Mouse (Mus musculus) intestine, postnatal 0 days (tissue): Measurements from ENCODE around the gene Hoxd1. TPM values are rescaled to one million over a fixed set of nuclear protein-coding genes. Genes with fewer than 3 reads are reported as not detected.

Experiments used
- ATAC-seq: fragments of 200-750 bp; cut with Nextera tagmentation; 2 replicates; pipeline ENCODE4 v1.8.0; 2017; ENCODE audit warnings: mild to moderate bottlenecking, moderate TSS enrichment, moderate library complexity
- H3K27ac ChIP-seq: fragments of 300-500 bp; sonication (generic); 2 replicates; pipeline ENCODE4 v1.5.1; 2014; ENCODE audit warnings: mild to moderate bottlenecking, low read depth, low read length, moderate library complexity
- H3K27me3 ChIP-seq: fragments of 300-500 bp; sonication (generic); replicated peaks from 2 replicates; pipeline ENCODE4 v1.6.1; 2014; ENCODE audit warnings: low read length, mixed read lengths; ENCODE audit not compliant: control insufficient read depth, insufficient read depth
- H3K36me3 ChIP-seq: fragments of 300-500 bp; sonication (generic); 2 replicates; pipeline ENCODE4 v1.6.1; 2014; ENCODE audit warnings: mild to moderate bottlenecking, moderate library complexity; ENCODE audit not compliant: control insufficient read depth, insufficient read depth
- H3K4me1 ChIP-seq: fragments of 300-500 bp; sonication (generic); replicated peaks from 2 replicates; pipeline ENCODE4 v1.6.1; 2014; ENCODE audit warnings: antibody characterized with exemption, low read length, mixed read lengths; ENCODE audit not compliant: control insufficient read depth, insufficient read depth
- H3K4me2 ChIP-seq: fragments of 300-500 bp; sonication (generic); replicated peaks from 2 replicates; pipeline ENCODE4 v1.6.1; 2014; ENCODE audit warnings: low read depth, mild to moderate bottlenecking, moderate library complexity
- H3K4me3 ChIP-seq: fragments of 300-500 bp; sonication (generic); 2 replicates; pipeline ENCODE4 v1.5.1; 2014; ENCODE audit warnings: low read depth, low read length
- H3K9ac ChIP-seq: fragments of 300-500 bp; sonication (generic); 2 replicates; pipeline ENCODE4 v1.6.1; 2014; ENCODE audit warnings: mild to moderate bottlenecking, low read depth, low read length
- H3K9me3 ChIP-seq: fragments of 300-500 bp; sonication (generic); 2 replicates; pipeline ENCODE4 v1.6.1; 2016; ENCODE audit warnings: mixed run types; ENCODE audit not compliant: control insufficient read depth
- CTCF ChIP-seq: sonication (generic); IDR thresholded peaks from 2 replicates; pipeline ENCODE4 v1.5.1; 2016; ENCODE audit warnings: low read depth, mild to moderate bottlenecking, control low read depth, antibody characterized with exemption, moderate library complexity
- WGBS: fragments of 180-500 bp; shearing (Covaris S2); extraction: QIAGEN DNeasy Blood & Tissue Kit; methylation state at CpG from one replicate; pipeline ENCODE4 v1.1.7; 2014; 5-methylcytosine and 5-hydroxymethylcytosine counted together
- polyA plus RNA-seq: library from polyadenylated mRNA; unstranded; fragments of >200 nt; fragmentation: Nextera tagmentation; extraction: Ambion mirVana; gene quantifications from 2 replicates; pipeline ENCODE4 v1.2.1, GENCODE M21; 2015

The Hoxd1 gene
- polyA plus RNA-seq, result not detected in 2 replicates

GRCm38 (mm10) chr2:74762522-74763244, at the start of gene Hoxd1:
TSS of gene Hoxd1 (plus strand) at chr2:74762980.
- Histone ChIP-seq H3K36me3 (no peaks in the 10 kb centered on the region), H3K4me3 (peak within 1 kb of the TSS; percentile 40), H3K4me1 (peaks cover 5% of the 10 kb centered on the region; the same call in 1 of the 2 replicates), H3K9ac (no peak within 1 kb of the TSS), H3K27ac (no peak within 1 kb of the TSS), H3K27me3 (peaks cover 79% of the 10 kb centered on the region), H3K9me3 (no peaks in the 10 kb centered on the region), H3K4me2 (peak within 1 kb of the TSS; percentile 78)
- under 1% methylated on average over 55 of the region's 61 CpGs for WGBS
- no peak for TF ChIP-seq CTCF
- ATAC-seq, result peak; percentile 53

- TF ChIP-seq CTCF, result no peak
- Histone ChIP-seq H3K9me3 (no peaks in the 10 kb centered on the region), H3K4me3 (peak overlapping the region; percentile 65), H3K36me3 (no peaks in the 10 kb centered on the region), H3K27ac (no peak overlapping the region), H3K4me2 (peak overlapping the region; percentile 70), H3K9ac (no peak overlapping the region), H3K4me1 (no peaks in the 10 kb centered on the region), H3K27me3 (peaks cover 76% of the 10 kb centered on the region)
- no peak for ATAC-seq
- WGBS, result 20% methylated on average over 19 of the region's 19 CpGs
Measured at GRCm38 (mm10) chr2:74713239-74714150, 49.3 kb upstream of the Hoxd1 start.

GRCm38 (mm10) chr2:74714156-74714789, 48.5 kb upstream of the Hoxd1 start:
- Histone ChIP-seq H3K27me3 (peaks cover 73% of the 10 kb centered on the region), H3K9ac (no peak overlapping the region), H3K27ac (no peak overlapping the region), H3K36me3 (no peaks in the 10 kb centered on the region), H3K4me3 (no peak overlapping the region), H3K4me2 (peak overlapping the region; percentile 70), H3K9me3 (no peaks in the 10 kb centered on the region), H3K4me1 (no peaks in the 10 kb centered on the region)
- WGBS, result 20% methylated on average over 18 of the region's 18 CpGs
- no peak for TF ChIP-seq CTCF
- no peak for ATAC-seq

GRCm38 (mm10) chr2:74714881-74715280, 47.9 kb upstream of the Hoxd1 start:
- no peak for ATAC-seq
- peaks cover 67% of the 10 kb centered on the region for H3K27me3 ChIP-seq
- H3K4me2 ChIP-seq, result peak overlapping the region; percentile 70
- H3K36me3 ChIP-seq, result no peaks in the 10 kb centered on the region
- H3K4me1 ChIP-seq, result no peaks in the 10 kb centered on the region
- WGBS, result 6% methylated on average over 14 of the region's 14 CpGs
- H3K9ac ChIP-seq, result no peak overlapping the region
- TF ChIP-seq CTCF, result no peak
- no peaks in the 10 kb centered on the region for H3K9me3 ChIP-seq
- H3K4me3 ChIP-seq, result peak overlapping the region; percentile 11; the same call in 1 of the 2 replicates
- no peak overlapping the region for H3K27ac ChIP-seq

GRCm38 (mm10) chr2:74715504-74716241, 47.1 kb upstream of the Hoxd1 start:
- Histone ChIP-seq H3K36me3 (no peaks in the 10 kb centered on the region), H3K9ac (0 out of 2 replicates have a peak overlapping the region, but pooled peaks have one; percentile 8), H3K27ac (no peak overlapping the region), H3K4me1 (no peaks in the 10 kb centered on the region), H3K9me3 (no peaks in the 10 kb centered on the region), H3K4me3 (peak overlapping the region; percentile 23), H3K4me2 (peak overlapping the region; percentile 70), H3K27me3 (peaks cover 60% of the 10 kb centered on the region)
- peak; percentile 79 for ATAC-seq
- peak; percentile 98 for TF ChIP-seq CTCF
- WGBS, result 6% methylated on average over 26 of the region's 26 CpGs
